Mouse (Mus musculus) heart, postnatal 0 days (tissue): ENCODE measurements around the gene Efemp2.

Experiments
- CTCF ChIP-seq: IDR thresholded peaks from 2 replicates; pipeline ENCODE4 v1.5.1; 2016; ENCODE audit warnings: antibody characterized with exemption, control low read depth, low read depth
- EP300 ChIP-seq: IDR thresholded peaks from 2 replicates; pipeline ENCODE4 v1.6.1; 2016; ENCODE audit warnings: antibody characterized with exemption, low read depth

DNA sequence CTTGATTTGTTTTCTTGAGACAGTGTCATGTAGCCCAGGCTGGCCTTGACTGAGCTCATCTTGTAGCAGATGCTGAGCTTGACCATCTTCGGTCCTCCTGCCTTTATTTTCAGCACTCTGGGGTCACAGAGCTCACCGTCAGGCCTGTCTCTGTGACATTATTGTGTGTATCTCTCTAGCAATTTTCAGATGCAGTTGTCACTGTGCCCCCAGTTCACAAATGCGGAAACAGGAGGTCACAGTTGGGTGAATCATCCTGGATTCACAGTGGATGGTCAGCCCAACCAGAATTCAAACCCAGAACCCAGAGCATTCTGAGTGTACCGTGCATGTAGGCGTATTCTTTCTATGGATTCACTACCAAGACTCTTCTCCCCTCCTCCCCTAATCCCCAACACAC lies 28.0 kb upstream of the Efemp2 start:
- no peak for TF ChIP-seq EP300
- no peak for TF ChIP-seq CTCF
